Mouse (Mus musculus) forebrain, embryonic 14.5 days (tissue): ENCODE results near the gene Olfr524. TPM values are rescaled to one million over a fixed set of nuclear protein-coding genes. Genes with fewer than 3 reads are reported as not detected.
A peak's percentile ranks its signal among the peaks of the same experiment; 100 is the strongest.

Experiments used
- ATAC-seq: fragments of 200-750 bp; cut with Nextera tagmentation; 2 replicates; pipeline ENCODE4 v1.8.0; 2017; ENCODE audit warnings: mild to moderate bottlenecking, moderate library complexity
- DNase-seq: peaks from one replicate; pipeline ENCODE4 v3.0.0-alpha.2; 2015; ENCODE audit warnings: low spot score
- H3K27ac ChIP-seq: fragments of 300-500 bp; sonication (generic); 2 replicates; pipeline ENCODE4 v1.5.1; 2014; ENCODE audit warnings: low read depth, mild to moderate bottlenecking, control low read depth, low read length, moderate library complexity
- H3K27me3 ChIP-seq: fragments of 300-500 bp; sonication (generic); replicated peaks from 2 replicates; pipeline ENCODE4 v1.6.1; 2014; ENCODE audit warnings: low read length, control low read depth, mixed read lengths; ENCODE audit not compliant: control insufficient read depth, insufficient read depth
- H3K36me3 ChIP-seq: fragments of 300-500 bp; sonication (generic); 2 replicates; pipeline ENCODE4 v1.6.1; 2014; ENCODE audit warnings: low read length, control low read depth; ENCODE audit not compliant: control insufficient read depth, insufficient read depth
- H3K4me1 ChIP-seq: fragments of 300-500 bp; sonication (generic); 2 replicates; pipeline ENCODE4 v1.6.1; 2014; ENCODE audit warnings: antibody characterized with exemption, low read length, control low read depth; ENCODE audit not compliant: control insufficient read depth, insufficient read depth
- H3K4me2 ChIP-seq: fragments of 300-500 bp; sonication (generic); 2 replicates; pipeline ENCODE4 v1.6.1; 2014; ENCODE audit warnings: mild to moderate bottlenecking, control low read depth, low read length
- H3K4me3 ChIP-seq: fragments of 300-500 bp; sonication (generic); 2 replicates; pipeline ENCODE4 v1.5.1; 2014; ENCODE audit warnings: low read depth, low read length, control low read depth
- H3K9ac ChIP-seq: fragments of 300-500 bp; sonication (generic); 2 replicates; pipeline ENCODE4 v1.6.1; 2014; ENCODE audit warnings: mild to moderate bottlenecking, low read length, control low read depth, moderate library complexity
- H3K9me3 ChIP-seq: fragments of 300-500 bp; sonication (generic); replicated peaks from 2 replicates; pipeline ENCODE4 v1.6.1; 2016; ENCODE audit warnings: low read length, control low read depth, mixed read lengths; ENCODE audit not compliant: control insufficient read depth
- WGBS: fragments of 180-500 bp; shearing (Covaris S2); extraction: QIAGEN DNeasy Blood & Tissue Kit; methylation state at CpG from one replicate; pipeline ENCODE4 v1.1.7; 2014; 5-methylcytosine and 5-hydroxymethylcytosine counted together
- polyA plus RNA-seq: library from polyadenylated mRNA; unstranded; fragments of >200 nt; fragmentation: Nextera tagmentation; extraction: Ambion mirVana; gene quantifications from 2 replicates; pipeline ENCODE4 v1.2.1, GENCODE M21; 2014

Olfr524 gene
- polyA plus RNA-seq, 1 experiment from 2014 or later: not detected

DNA sequence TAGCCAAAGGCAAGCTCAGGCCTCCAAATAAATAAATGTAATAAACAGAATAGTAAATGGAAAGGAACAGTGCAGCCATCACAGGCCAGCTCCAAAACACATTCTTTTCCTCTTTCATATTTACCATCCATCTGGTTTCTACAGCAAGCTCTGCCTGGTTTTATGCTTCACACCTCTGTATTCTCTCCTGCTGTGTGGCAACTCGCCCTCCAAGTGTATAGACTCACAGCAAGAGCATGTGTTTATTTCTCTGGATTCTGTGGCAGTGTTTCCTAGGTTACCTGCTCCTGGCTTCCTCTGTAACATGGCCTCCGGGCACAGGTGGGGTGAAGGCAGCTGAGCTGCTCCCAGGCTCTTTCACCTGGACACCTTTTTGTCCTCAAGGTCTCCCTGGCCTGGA, 13.3 kb downstream of the Olfr524 start:
- Histone ChIP-seq H3K4me3 (no peak overlapping the region), H3K4me2 (no peak overlapping the region), H3K36me3 (no peaks in the 10 kb centered on the region), H3K9ac (no peak overlapping the region), H3K27ac (no peak overlapping the region), H3K4me1 (no peaks in the 10 kb centered on the region), H3K9me3 (no peaks in the 10 kb centered on the region), H3K27me3 (no peaks in the 10 kb centered on the region)
- DNase-seq: no peak
- no peak for ATAC-seq
- WGBS: 58% methylated on average over 2 of the region's 2 CpGs

DNA sequence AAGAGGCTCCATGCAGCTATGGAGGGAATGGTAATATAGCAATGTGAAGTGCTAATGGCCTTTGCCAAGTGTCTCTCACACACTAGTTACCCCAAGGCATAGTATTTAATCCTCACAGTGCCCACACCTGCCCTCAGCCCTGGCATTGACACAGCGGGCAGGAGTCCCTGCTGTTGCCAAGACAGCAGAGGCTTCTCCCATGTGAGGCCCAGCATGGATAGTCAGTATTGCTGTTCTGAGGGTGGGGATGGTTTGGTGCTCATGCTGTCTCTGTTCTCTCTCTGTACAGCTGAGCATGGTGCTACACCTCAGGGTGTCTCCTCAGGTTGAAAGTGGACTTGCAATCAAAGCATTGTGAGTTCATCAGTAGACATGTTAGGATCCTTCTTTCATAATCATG, 15.3 kb downstream of the Olfr524 start:
- no peak for ATAC-seq
- 95% methylated on average over 1 of the region's 1 CpGs for WGBS

DNA sequence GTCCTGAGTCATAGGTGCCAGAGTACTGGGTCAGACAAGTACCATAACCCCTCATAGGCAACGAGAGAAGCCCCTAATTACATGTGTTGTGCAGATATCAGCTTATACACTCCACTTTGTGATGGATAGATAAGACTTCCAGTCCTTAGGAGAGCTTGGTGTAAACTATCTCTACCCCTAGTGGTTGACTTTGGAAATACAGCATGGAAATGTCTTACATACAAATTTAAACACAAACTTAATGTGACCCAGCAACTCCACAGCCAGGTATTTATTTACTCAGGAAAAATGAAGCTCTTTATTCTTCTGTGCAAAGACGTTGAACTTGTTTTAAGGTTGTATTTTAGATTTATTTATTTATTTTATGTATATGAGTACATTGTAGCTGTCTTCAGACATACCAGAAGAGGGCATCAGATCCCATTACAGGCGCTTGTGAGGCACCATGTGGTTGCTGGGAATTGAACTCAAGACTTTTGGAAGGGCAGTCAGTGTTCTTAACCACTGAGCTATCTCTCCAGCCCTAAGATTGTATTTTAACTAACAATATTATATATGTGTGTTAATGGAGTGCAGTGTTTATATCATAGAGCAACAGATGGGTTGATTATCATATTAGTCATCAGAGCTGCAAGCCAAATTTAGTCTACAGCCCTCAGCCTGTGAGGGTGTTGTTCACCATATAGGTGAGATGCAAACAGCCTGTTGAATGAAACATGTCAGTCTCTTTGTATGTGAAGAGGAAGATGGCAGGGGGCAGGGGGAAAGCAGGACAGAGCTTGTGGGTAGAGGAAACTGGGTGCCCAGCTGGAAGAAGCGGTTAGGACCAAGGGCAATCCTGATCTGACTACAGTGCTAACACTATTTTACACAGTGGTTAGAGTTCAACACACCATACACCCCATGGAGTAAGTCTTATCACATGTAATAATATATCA, 17.1 kb downstream of the Olfr524 start:
- no peaks in the 10 kb centered on the region for H3K36me3 ChIP-seq
- no peaks in the 10 kb centered on the region for H3K9me3 ChIP-seq
- H3K27ac ChIP-seq: no peak overlapping the region
- no peak overlapping the region for H3K4me2 ChIP-seq
- 72% methylated on average over 4 of the region's 4 CpGs for WGBS
- no peak overlapping the region for H3K4me3 ChIP-seq
- ATAC-seq (no peak), DNase-seq (peak; percentile 67)
- H3K9ac ChIP-seq: no peak overlapping the region
- H3K4me1 ChIP-seq: no peaks in the 10 kb centered on the region
- H3K27me3 ChIP-seq: no peaks in the 10 kb centered on the region

More for the DNA sequence above, 15.3 kb downstream of the Olfr524 start:
- Histone ChIP-seq H3K9ac (no peak overlapping the region), H3K36me3 (no peaks in the 10 kb centered on the region), H3K27me3 (no peaks in the 10 kb centered on the region), H3K4me1 (no peaks in the 10 kb centered on the region), H3K9me3 (no peaks in the 10 kb centered on the region), H3K4me3 (no peak overlapping the region), H3K27ac (no peak overlapping the region), H3K4me2 (no peak overlapping the region)
- no peak for DNase-seq

DNA sequence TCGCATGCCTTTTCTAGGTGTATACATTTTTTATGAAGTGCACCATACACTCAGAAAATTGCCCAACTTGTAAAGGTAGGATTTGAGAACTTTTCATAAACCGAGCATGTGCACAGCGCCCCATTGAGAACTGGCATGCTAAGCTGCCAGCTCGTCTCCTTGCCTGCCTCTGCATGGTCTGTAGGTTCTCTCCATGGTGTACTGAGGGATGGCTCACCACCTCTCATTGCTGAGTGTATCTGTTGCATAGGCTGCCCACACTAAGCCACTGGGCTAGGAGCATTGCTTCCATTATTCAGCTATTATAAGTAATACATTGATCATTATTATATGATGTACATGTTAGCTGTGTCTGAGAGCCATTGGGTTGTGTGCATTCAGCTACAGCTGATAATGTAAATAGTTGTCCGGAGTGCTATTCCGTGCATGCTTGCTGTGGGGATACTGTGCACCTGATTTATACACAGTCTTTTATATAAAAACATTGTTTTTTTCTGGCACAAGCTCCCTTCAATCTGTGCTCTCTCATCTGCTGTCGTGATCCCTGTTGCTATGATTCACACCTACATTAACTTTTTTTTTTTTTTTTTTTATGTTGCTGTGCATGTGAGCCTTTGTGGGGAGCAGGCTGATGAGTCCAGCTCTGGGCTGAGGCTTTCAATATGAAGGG, 17.9 kb downstream of the Olfr524 start:
- Histone ChIP-seq H3K9ac (no peak overlapping the region), H3K27me3 (no peaks in the 10 kb centered on the region), H3K36me3 (no peaks in the 10 kb centered on the region), H3K9me3 (no peaks in the 10 kb centered on the region), H3K4me3 (no peak overlapping the region), H3K4me2 (no peak overlapping the region), H3K27ac (no peak overlapping the region), H3K4me1 (no peaks in the 10 kb centered on the region)
- ATAC-seq (no peak), DNase-seq (no peak)
- 85% methylated on average over 7 of the region's 7 CpGs for WGBS

DNA sequence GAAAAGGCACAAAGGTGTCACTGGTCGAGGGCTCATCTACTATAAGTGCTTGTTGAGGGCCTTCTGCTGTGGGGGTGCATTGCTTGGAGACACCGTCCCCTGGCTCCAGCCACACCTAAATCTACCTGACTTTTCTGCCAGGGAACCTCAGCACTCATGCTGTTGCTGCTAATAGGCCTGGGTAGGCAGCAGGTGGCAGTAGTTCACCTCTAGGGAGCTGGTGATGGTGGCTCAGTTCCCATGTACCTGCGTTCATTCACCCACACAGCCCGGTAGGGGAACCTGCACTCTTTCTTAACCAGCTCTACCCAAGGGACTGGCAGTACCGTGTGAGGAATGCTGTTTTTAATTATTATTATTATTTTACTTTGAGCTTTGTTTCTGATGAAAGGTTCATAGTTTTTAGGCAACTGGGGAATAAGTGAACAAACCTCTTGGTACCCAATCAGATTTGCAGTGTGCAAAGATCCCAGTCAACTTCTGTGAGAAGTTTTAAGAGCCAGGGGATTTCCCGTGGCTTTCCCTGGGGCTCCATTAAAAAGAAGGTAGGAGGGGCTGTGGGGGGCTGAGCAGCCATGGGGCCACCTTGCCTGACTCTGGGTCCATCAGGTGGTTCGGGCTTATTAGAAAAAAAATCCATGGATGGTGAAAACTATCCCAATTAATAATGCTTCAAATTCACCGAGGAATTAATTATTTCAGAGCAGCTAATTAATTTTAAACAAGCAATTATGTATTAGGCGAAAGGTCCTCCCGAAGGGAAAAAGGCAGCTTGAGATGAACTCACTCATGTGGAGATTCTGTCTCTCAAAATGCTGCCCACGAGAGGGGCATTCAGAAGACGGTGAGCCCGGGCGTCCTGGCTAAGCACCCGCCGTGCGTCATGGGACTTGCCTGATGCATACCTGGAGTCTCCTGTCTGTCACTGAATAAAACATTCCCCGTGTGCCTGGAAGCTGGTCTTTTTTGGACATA, 18.8 kb downstream of the Olfr524 start:
- DNase-seq: no peak

DNA sequence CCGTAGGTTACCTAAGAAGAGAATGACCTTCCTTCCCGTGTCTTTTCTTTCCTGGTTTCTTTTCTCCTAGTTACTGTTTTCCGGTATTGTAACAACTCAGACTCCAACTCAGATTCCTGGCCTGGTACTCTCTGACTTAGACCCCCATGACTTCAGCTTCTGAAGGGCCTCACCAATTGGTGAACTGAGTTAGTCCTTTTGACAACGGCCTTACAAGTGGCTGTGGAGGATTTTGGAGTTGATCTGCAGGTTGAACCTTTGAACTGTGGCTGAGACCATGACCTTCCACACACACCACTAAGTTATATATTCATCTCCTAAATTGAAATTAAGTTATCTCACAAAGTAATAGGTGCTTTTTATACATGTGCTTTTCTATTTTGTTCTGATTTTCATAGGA, 21.6 kb downstream of the Olfr524 start:
- Histone ChIP-seq H3K9ac (no peak overlapping the region), H3K4me1 (no peaks in the 10 kb centered on the region), H3K4me3 (no peak overlapping the region), H3K36me3 (no peaks in the 10 kb centered on the region), H3K9me3 (no peaks in the 10 kb centered on the region), H3K27ac (no peak overlapping the region), H3K27me3 (no peaks in the 10 kb centered on the region), H3K4me2 (no peak overlapping the region)
- 91% methylated on average over 4 of the region's 4 CpGs for WGBS
- ATAC-seq (no peak), DNase-seq (no peak)

More for the DNA sequence above, 18.8 kb downstream of the Olfr524 start:
- no peaks in the 10 kb centered on the region for H3K36me3 ChIP-seq
- 45% methylated on average over 18 of the region's 18 CpGs for whole genome bisulfite sequencing
- no peak overlapping the region for H3K9ac ChIP-seq
- ATAC-seq: no peak
- H3K4me3 ChIP-seq: no peak overlapping the region
- no peaks in the 10 kb centered on the region for H3K4me1 ChIP-seq
- no peak overlapping the region for H3K27ac ChIP-seq
- no peak overlapping the region for H3K4me2 ChIP-seq
- no peaks in the 10 kb centered on the region for H3K9me3 ChIP-seq
- no peaks in the 10 kb centered on the region for H3K27me3 ChIP-seq

DNA sequence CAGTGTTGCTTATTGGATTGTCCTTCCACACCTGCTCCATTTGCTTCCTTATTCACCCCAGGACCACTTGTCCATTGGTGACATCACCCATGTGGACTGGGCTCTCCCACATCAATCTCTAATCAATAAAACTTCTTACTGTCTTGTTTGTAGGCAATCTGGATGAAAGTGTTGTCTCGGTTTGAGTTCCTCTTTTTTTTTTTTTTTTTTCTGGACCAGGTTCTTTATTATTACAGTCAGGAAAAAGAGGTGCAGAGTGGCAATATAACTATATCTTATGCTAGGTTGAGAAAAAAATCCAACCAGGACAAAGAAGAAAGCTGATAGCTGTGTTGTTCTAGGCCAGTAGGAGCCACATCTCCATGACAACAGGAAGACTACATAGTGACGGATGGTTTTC, 25.1 kb downstream of the Olfr524 start:
- no peak overlapping the region for H3K27ac ChIP-seq
- H3K4me3 ChIP-seq: no peak overlapping the region
- H3K9ac ChIP-seq: no peak overlapping the region
- H3K4me1 ChIP-seq: no peaks in the 10 kb centered on the region
- no peaks in the 10 kb centered on the region for H3K36me3 ChIP-seq
- no peaks in the 10 kb centered on the region for H3K27me3 ChIP-seq
- 89% methylated on average over 2 of the region's 2 CpGs for WGBS
- ATAC-seq (no peak), DNase-seq (no peak)
- H3K4me2 ChIP-seq: no peak overlapping the region
- no peaks in the 10 kb centered on the region for H3K9me3 ChIP-seq

DNA sequence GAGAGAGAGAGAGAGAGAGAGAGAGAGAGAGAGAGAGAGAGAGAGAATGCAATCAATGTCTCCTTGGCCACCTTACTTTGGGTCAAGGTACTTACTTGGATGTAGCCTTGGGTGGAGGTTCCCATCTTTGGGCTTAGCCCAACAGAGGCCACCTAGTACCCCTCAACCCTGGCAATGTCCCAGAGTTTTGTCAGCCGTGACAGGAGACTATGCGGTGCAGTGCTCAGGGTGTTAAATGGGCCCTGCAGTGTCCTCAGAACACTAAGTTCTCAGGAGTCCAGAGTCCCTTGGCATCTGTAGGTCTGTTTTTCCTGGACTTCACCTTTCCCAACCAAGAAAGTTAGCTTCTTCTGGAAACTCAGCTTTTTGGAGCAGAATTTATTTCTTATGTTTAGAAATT, 26.6 kb downstream of the Olfr524 start:
- Histone ChIP-seq H3K4me2 (no peak overlapping the region), H3K36me3 (no peaks in the 10 kb centered on the region), H3K9me3 (no peaks in the 10 kb centered on the region), H3K27ac (no peak overlapping the region), H3K27me3 (no peaks in the 10 kb centered on the region), H3K4me3 (no peak overlapping the region), H3K4me1 (no peaks in the 10 kb centered on the region), H3K9ac (no peak overlapping the region)
- WGBS: 81% methylated on average over 2 of the region's 2 CpGs
- ATAC-seq (no peak), DNase-seq (no peak)
